Mouse (Mus musculus) CD4-positive, CD25-positive, alpha-beta regulatory T cell (primary cell): ENCODE results near the gene Noxa1. TPM values are rescaled to one million over a fixed set of nuclear protein-coding genes. Genes with fewer than 3 reads are reported as not detected.

Experiments used
- polyA plus RNA-seq: library from polyadenylated mRNA; unstranded; fragments of 100-300 nt; shearing (Covaris generic); gene quantifications from one replicate; pipeline ENCODE4 v1.2.1, GENCODE M21; 2017

Noxa1 gene
- 8.3 TPM for polyA plus RNA-seq

DNA sequence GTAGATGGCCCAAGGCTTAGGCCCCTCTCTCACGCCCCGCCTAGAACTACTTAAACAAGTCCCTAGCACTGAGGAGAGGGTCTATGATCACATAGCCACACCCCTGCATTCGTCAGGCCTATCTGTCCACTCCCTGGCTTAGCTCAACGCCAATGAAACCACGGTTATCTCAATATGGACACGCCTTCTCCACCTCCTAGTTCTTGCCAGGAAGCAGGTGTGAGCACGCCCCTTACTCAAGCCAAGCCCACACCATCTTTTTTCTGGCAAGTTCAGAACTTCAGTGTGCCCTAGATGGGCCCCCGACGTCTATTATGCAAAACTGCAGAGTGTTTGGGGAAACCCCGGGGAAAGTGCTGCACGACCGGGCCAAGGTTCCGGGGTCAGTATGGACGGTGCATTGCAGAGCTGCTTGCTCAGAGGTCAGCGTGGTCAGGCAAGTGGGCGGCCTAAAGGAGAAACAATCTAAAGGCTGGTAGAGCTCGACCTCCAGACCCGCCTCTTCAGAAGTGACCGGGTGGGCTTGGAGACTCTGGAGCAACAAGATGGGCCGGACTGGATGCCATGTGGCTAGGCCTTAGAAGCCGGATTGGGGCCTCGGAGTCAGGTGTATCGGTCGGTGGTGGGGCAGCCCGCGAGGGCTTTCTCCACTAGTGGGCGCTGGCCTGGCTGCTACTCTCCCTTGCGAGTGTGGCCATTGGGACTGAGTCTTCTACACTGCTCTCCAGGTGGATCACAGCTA is at the start of gene Noxa1:
TSS of gene Noxa1 (minus strand) at position 41 of the 742 bp plus-strand sequence.

DNA sequence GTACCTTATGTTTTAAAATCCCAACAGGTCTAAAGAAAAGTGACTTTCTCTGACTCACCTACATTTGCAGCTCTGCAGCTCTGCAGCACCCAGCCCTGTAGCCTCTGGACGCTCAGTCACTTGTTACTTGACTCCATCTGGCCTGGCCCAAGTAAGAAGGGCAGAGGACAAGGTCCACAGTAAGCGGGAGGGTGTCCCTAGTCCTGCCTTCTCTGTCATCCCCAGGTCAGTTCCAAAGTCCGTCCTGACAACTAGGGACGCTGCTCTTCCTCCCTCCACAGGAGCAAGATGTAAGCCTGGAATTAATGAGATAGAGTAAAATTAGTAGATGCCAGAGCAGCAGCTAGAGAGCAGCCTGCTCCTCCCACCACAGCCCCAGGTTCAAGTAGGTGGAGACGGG is 14.9 kb downstream of the Noxa1 start, which contains the start of gene Entpd8:
TSS of gene Entpd8 (plus strand) at position 229 of the 400 bp plus-strand sequence.

DNA sequence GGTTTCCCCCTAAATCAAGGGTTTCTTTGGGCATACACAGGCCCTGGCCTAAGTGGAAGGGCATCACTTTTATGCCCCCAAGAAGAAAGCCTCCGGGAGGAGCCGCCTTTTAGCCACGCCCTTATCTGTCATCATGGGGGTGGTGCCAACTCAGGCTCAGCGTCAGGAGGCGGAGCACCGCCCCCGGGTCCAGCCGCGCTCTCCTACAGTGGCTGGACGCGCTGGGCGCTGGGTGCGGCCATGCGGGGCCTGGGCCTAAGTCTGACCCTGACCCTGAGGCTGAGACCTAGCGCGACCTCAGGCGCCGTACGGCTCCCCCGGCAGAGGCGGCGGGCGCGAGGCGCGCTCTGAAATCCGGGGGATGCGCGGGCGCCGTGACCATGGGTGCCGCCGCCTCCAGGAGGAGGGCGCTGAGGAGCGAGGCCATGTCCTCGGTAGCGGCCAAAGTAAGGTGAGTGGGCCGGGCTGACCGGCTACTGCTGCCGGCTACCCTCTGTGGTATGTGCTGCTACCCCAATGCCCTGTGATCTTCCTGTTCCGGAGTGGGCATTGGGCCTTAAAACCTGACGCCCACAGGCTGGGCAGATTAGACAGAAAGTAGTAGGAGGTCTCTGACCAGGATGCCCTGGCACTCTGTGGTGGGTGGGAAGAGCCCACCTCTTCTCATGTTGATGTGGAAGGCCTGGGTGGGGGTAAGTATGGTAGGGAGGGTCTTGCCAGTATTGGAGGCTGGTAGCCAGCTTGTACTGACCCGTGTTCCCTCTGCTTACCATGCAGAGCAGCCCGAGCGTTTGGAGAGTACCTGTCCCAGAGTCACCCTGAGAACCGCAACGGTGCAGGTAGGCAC is 40.5 kb downstream of the Noxa1 start, which contains the start of gene Nsmf:
TSS of gene Nsmf (plus strand) at position 135 of the 847 bp plus-strand sequence.

Other genes starting within 250 kb of the Noxa1 start
- gene Ehmt1, start 175.5 kb downstream of the Noxa1 start, polyA plus RNA-seq: 43.8 TPM
- gene Arrdc1, start 159.9 kb downstream of the Noxa1 start, polyA plus RNA-seq: 256 TPM
- 20.8 TPM for gene Zmynd19, start 145.4 kb downstream of the Noxa1 start, polyA plus RNA-seq
- gene Dph7, start 132.7 kb downstream of the Noxa1 start, polyA plus RNA-seq: 33.5 TPM
- 90.2 TPM for gene Mrpl41, start 120.1 kb downstream of the Noxa1 start, polyA plus RNA-seq
- 80.4 TPM for gene Pnpla7, start 119.1 kb downstream of the Noxa1 start, polyA plus RNA-seq
- 53.2 TPM for gene Nsmf, start 40.8 kb downstream of the Noxa1 start, polyA plus RNA-seq
- 0.37 TPM for gene Entpd8, start 14.8 kb downstream of the Noxa1 start, polyA plus RNA-seq
- gene Nrarp, start 85.6 kb upstream of the Noxa1 start, polyA plus RNA-seq: 5.1 TPM
- 115 TPM for gene Tor4a, start 101.7 kb upstream of the Noxa1 start, polyA plus RNA-seq
- 141 TPM for gene Nelfb, start 116.3 kb upstream of the Noxa1 start, polyA plus RNA-seq
- gene Stpg3, start 119.5 kb upstream of the Noxa1 start, polyA plus RNA-seq: not detected
- 0.49 TPM for gene Fam166a, start 123.6 kb upstream of the Noxa1 start, polyA plus RNA-seq
- 174 TPM for gene Tubb4b, start 129.6 kb upstream of the Noxa1 start, polyA plus RNA-seq
- not detected for gene Slc34a3, start 139.2 kb upstream of the Noxa1 start, polyA plus RNA-seq
- not detected for gene Rnf224, start 141.6 kb upstream of the Noxa1 start, polyA plus RNA-seq
- gene Rnf208, start 147.1 kb upstream of the Noxa1 start, polyA plus RNA-seq: 2.2 TPM
- not detected for gene Cysrt1, start 147.3 kb upstream of the Noxa1 start, polyA plus RNA-seq
- gene AL732309.1, start 151.7 kb upstream of the Noxa1 start, polyA plus RNA-seq: 7.9 TPM
- 25.3 TPM for gene Tmem203, start 160.3 kb upstream of the Noxa1 start, polyA plus RNA-seq
- 18.9 TPM for gene Tprn, start 167.5 kb upstream of the Noxa1 start, polyA plus RNA-seq
- 118 TPM for gene Ssna1, start 177.3 kb upstream of the Noxa1 start, polyA plus RNA-seq
- gene Anapc2, start 177.3 kb upstream of the Noxa1 start, polyA plus RNA-seq: 116 TPM
- not detected for gene Tmem210, start 193.0 kb upstream of the Noxa1 start, polyA plus RNA-seq
- 0.14 TPM for gene Lrrc26, start 194.8 kb upstream of the Noxa1 start, polyA plus RNA-seq
- gene Grin1, start 224.0 kb upstream of the Noxa1 start, polyA plus RNA-seq: 0.25 TPM
- 21.4 TPM for gene Man1b1, start 237.2 kb upstream of the Noxa1 start, polyA plus RNA-seq